Mouse (Mus musculus) limb, embryonic 10.5 days (tissue): ENCODE results near the gene Kdelc2. TPM values are rescaled to one million over a fixed set of nuclear protein-coding genes. Genes with fewer than 3 reads are reported as not detected.
A peak's percentile ranks its signal among the peaks of the same experiment; 100 is the strongest.

Experiments used
- DNase-seq: peaks from one replicate; pipeline ENCODE4 v3.0.0-alpha.2; 2017; ENCODE audit warnings: low spot score
- H3K27ac ChIP-seq: fragments of 300-500 bp; sonication (generic); 2 replicates; pipeline ENCODE4 v1.5.1; 2016; ENCODE audit warnings: mild to moderate bottlenecking
- H3K27me3 ChIP-seq: fragments of 300-500 bp; sonication (generic); 2 replicates; pipeline ENCODE4 v1.6.1; 2016; ENCODE audit warnings: low read depth, mild to moderate bottlenecking; ENCODE audit not compliant: poor library complexity, severe bottlenecking
- H3K36me3 ChIP-seq: fragments of 300-500 bp; sonication (generic); 2 replicates; pipeline ENCODE4 v1.6.1; 2016; ENCODE audit warnings: mild to moderate bottlenecking, moderate library complexity
- H3K4me1 ChIP-seq: fragments of 300-500 bp; sonication (generic); 2 replicates; pipeline ENCODE4 v1.6.1; 2016
- H3K4me3 ChIP-seq: fragments of 300-500 bp; sonication (generic); 2 replicates; pipeline ENCODE4 v1.5.1; 2016; ENCODE audit warnings: mild to moderate bottlenecking, moderate library complexity
- H3K9me3 ChIP-seq: fragments of 300-500 bp; sonication (generic); replicated peaks from 2 replicates; pipeline ENCODE4 v1.6.1; 2016; ENCODE audit warnings: mild to moderate bottlenecking
- WGBS: fragments of 180-500 bp; shearing (Covaris S2); methylation state at CpG from one replicate; pipeline ENCODE4 v1.1.7; 2016; 5-methylcytosine and 5-hydroxymethylcytosine counted together
- polyA plus RNA-seq: library from polyadenylated mRNA; unstranded; fragments of >200 nt; fragmentation: Nextera tagmentation; extraction: Ambion mirVana; gene quantifications from 2 replicates; pipeline ENCODE4 v1.2.1, GENCODE M21; 2016

Kdelc2 gene
- polyA plus RNA-seq, 1 experiment from 2014 or later = 10.3 TPM

DNA sequence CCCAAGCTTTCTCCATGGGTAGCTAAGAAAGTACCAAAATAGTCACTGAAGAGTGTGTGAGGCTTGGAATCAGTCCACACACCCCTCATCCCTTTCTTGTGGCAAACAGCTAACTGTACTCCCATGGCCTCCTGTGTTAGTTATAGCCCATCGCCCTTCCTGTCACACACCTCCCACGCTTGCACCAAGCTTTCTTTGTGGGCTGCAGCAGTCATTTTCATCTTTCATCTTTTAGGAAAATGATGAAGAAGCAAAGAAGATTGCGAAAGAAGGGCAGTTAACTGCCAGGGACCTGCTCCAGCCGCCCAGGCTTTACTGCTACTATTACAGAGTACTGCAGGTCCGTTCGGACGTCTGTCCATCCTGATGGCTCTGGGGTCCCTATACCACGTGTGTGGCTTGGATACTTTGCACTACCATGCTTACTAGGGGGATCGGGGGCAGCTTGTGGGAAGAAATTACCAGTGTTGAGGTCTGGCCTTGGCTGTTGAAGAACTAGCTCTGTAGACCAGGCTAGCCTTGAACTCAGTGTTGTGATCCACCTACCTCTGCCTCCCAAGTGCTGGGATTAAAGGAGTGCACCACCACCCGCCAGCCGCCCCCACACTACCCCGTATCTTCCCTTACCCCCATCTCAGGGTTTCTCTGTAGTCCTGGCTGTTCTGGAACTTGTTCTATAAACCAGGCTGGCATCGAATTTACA lies 14.0 kb downstream of the Kdelc2 start:
- Histone ChIP-seq H3K4me3 (no peak overlapping the region), H3K27me3 (no peaks in the 10 kb centered on the region), H3K36me3 (no peaks in the 10 kb centered on the region), H3K27ac (no peak overlapping the region), H3K9me3 (no peaks in the 10 kb centered on the region), H3K4me1 (peaks cover 11% of the 10 kb centered on the region)
- 82% methylated on average over 13 of the region's 13 CpGs for WGBS
- DNase-seq = no peak

DNA sequence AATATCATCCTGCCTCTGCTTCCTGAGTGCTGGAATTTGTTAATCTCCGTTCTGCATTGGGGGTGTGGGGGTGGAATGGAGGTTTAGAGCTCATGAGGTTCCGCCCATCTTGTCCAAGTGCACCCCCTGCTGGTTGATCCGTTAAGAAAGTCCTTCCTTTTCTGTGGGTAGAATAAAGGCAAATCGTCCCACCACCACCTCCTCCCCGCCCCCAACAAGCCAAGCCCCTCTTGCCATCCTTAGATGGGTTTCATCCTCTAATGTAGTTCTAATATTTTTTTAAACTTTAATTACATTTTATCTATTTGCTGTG lies 14.5 kb downstream of the Kdelc2 start:
- Histone ChIP-seq H3K27me3 (no peaks in the 10 kb centered on the region), H3K4me3 (no peak overlapping the region), H3K4me1 (peaks cover 14% of the 10 kb centered on the region), H3K27ac (no peak overlapping the region), H3K36me3 (no peaks in the 10 kb centered on the region), H3K9me3 (no peaks in the 10 kb centered on the region)
- WGBS = 10% methylated on average over 5 of the region's 5 CpGs
- DNase-seq = peak; percentile 68

DNA sequence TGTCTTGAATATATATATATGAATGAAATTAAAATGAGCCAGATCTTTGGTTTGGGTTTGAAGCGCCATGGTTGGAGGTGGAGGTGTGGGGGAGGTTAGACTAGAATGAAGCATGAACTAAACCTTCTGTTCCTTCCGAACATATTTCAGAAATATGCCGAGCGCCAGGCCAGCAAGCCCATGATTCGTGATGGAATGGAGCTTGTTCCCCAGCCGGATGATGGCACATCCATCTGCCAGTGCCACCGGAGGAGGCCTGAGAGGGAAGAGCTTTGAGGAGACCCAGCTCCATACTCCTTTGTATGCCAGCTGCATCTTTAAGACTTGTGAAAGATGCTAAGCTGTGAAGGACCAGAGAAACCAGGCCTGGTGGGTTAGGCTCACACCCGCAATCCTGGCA lies 15.7 kb downstream of the Kdelc2 start:
- Histone ChIP-seq H3K9me3 (no peaks in the 10 kb centered on the region), H3K36me3 (no peaks in the 10 kb centered on the region), H3K27ac (no peak overlapping the region), H3K4me1 (peaks cover 14% of the 10 kb centered on the region), H3K4me3 (no peak overlapping the region), H3K27me3 (no peaks in the 10 kb centered on the region)
- WGBS = 95% methylated on average over 8 of the region's 8 CpGs
- no peak for DNase-seq

DNA sequence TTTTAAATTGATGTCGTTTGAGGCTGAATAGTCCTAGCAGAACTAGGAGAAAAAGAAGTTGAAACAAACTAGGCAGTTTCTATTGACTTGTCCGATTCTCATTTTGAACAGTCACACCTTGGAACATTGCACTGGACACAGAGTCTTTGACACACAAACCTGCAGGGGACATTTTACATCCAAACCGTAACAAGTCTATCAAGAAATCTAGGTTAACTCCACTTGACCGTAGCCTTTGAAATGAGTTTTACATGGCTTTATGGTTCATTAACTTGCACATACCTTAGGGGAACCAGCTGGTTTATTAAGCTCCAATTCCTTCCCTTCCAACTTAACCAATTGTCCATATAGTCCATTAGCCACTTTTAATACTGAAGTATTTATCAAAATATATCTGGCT lies 16.9 kb downstream of the Kdelc2 start:
- no peaks in the 10 kb centered on the region for H3K9me3 ChIP-seq
- H3K27me3 ChIP-seq = no peaks in the 10 kb centered on the region
- H3K4me1 ChIP-seq = peaks cover 20% of the 10 kb centered on the region
- WGBS = 94% methylated on average over 4 of the region's 4 CpGs
- H3K27ac ChIP-seq = no peak overlapping the region
- no peak for DNase-seq
- H3K4me3 ChIP-seq = no peak overlapping the region
- H3K36me3 ChIP-seq = no peaks in the 10 kb centered on the region

- Histone ChIP-seq H3K36me3 (no peaks in the 10 kb centered on the region), H3K27me3 (no peaks in the 10 kb centered on the region), H3K9me3 (no peaks in the 10 kb centered on the region), H3K4me1 (peaks cover 24% of the 10 kb centered on the region), H3K27ac (no peak overlapping the region), H3K4me3 (no peak overlapping the region)
- DNase-seq = no peak
- 91% methylated on average over 8 of the region's 8 CpGs for WGBS
Measured at GRCm38 (mm10) chr9:53401146-53401545, 17.3 kb downstream of the Kdelc2 start.

DNA sequence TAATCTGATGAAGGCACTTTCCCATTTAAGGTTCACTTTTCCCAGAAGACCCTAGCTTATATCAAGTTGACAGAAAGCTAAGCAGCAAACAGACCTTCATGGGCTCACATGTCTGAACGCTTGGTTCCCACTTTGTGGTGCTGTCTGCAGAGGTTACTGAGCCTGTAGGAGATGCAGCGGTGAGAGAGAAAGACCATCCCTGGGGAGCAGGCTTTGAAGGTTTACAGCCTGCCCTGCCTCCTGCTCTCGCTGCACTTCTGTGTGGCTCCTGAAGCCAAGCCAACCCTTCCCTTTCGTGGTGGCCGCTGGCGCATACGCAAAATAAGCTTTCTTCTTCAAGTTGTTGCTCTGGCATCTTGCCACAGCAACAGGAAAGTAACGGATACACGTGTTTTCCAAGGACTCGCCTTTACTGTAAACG lies 18.5 kb downstream of the Kdelc2 start, which contains the start of gene 4930550C14Rik:
Gene 4930550C14Rik (plus strand): TSS at position 35 of the 421 bp plus-strand sequence.
- Histone ChIP-seq H3K27me3 (no peaks in the 10 kb centered on the region), H3K27ac (peak within 1 kb of the TSS; percentile 56), H3K9me3 (no peaks in the 10 kb centered on the region), H3K4me1 (peaks cover 25% of the 10 kb centered on the region), H3K4me3 (no peak within 1 kb of the TSS), H3K36me3 (no peaks in the 10 kb centered on the region)
- 15% methylated on average over 11 of the region's 11 CpGs for WGBS
- no peak for DNase-seq

GRCm38 (mm10) chr9:53402991-53403390 lies 19.2 kb downstream of the Kdelc2 start:
- DNase-seq = no peak
- H3K27ac ChIP-seq = 0 out of 2 replicates have a peak overlapping the region, but pooled peaks have one; percentile 56
- H3K4me3 ChIP-seq = no peak overlapping the region
- peaks cover 25% of the 10 kb centered on the region for H3K4me1 ChIP-seq
- no peaks in the 10 kb centered on the region for H3K9me3 ChIP-seq
- H3K36me3 ChIP-seq = no peaks in the 10 kb centered on the region
- no peaks in the 10 kb centered on the region for H3K27me3 ChIP-seq
- 65% methylated on average over 8 of the region's 8 CpGs for WGBS

DNA sequence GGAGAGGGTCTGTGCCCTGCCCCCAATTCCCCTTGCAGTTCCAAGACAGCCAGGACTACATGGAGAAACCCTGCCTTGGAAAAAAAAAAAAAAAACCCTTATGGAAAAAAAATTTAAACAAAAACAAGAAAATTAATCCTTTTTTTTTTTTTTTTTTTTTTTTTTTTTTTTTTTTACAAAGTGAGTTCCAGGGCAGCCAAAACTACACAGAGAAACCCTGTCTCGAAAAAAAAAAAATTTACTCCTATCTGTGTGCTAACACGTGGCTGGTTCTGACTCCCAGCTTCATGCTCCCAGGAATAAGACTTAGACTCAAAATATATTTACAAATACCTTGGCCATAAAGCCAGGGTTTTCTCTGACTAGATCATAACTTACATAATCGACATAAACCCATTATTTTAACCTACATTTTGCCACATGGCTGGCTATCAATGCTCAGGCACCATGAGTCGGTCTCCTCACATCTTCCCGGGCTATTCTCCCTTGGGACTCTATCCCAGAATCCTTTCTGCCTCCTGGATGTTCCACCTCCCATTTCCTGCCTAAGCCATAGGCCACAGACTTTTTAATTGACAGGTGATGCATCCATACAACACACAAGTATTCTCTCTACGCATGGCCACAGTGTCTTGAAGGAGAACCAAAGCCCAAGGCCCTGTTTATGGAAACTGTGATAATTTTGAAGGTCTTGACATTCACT lies 20.4 kb downstream of the Kdelc2 start:
- H3K9me3 ChIP-seq = no peaks in the 10 kb centered on the region
- WGBS = 85% methylated on average over 6 of the region's 6 CpGs
- peak overlapping the region; percentile 87; the same call in 1 of the 2 replicates for H3K27ac ChIP-seq
- no peaks in the 10 kb centered on the region for H3K27me3 ChIP-seq
- no peak for DNase-seq
- H3K4me1 ChIP-seq = peaks cover 25% of the 10 kb centered on the region
- no peaks in the 10 kb centered on the region for H3K36me3 ChIP-seq
- H3K4me3 ChIP-seq = no peak overlapping the region

DNA sequence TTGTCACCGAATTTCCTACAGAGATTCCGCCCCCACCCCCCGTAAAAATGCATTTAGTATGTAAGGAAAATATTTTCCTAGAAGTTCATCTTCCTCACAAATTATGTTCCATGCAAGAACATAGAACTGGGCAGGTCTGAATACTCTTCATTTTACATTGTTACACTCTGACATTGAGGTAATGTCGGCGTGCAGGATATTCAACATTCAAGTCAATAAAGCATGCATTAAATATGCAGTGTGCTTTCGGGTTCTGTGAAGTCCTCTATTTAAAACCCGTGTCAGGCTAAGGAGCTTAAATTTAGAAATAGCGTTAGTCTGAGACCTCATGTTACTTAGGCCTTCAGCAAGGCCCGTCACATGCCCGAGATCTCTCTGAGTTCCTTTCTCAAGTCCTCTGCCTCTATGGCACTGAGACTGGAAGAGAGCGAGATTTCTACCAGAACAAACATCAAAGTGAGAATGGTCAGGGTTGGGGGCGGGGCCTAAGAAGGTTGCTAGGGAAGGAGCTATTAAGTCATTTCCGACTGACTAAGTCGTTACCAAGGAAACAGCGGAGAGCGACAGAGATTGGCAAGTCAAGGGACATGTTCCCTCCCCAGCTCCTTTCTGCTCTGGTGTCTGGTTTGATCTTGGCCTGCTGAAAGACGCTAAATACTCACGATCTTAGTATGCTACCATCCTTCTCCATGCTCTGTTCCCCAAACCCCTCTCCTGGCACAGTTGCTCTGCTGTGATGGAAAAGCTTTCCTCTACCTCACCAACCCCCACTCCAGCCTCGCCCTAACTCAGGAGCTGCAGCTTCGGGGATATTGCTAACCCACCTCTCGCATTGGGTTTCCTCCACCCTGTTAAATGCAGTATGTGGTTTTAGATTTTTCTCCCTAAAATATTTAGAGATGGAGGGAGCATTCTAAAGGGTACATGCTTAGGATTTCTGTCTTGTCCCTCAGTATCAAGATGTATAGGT lies 21.2 kb downstream of the Kdelc2 start:
- no peaks in the 10 kb centered on the region for H3K9me3 ChIP-seq
- H3K27ac ChIP-seq = peak overlapping the region; percentile 87
- DNase-seq = peak; percentile 85
- H3K4me1 ChIP-seq = peaks cover 25% of the 10 kb centered on the region
- 27% methylated on average over 21 of the region's 21 CpGs for WGBS
- no peaks in the 10 kb centered on the region for H3K27me3 ChIP-seq
- no peaks in the 10 kb centered on the region for H3K36me3 ChIP-seq
- H3K4me3 ChIP-seq = peak overlapping the region; percentile 53

DNA sequence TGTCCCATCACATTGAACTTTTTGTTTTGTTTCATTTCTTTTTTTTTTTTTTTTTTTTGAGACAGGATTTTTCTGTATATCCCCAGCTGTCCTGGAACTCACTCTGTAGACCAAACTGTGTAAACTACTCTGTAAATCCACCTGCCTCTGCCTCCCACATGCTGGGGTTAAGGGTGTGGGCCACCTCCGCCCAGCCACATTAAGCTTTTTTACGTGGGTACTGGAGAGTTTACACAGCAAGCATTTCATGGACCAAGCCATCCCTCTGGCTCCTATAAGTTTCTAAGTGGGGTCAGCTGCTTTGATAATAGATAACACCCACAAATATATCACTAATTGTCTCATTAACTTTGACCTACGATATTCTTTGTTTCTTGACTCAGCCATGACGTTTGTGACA lies 24.7 kb downstream of the Kdelc2 start:
- H3K27me3 ChIP-seq = no peaks in the 10 kb centered on the region
- H3K27ac ChIP-seq = no peak overlapping the region
- H3K36me3 ChIP-seq = no peaks in the 10 kb centered on the region
- H3K4me1 ChIP-seq = peaks cover 10% of the 10 kb centered on the region
- WGBS = 82% methylated on average over 4 of the region's 4 CpGs
- no peak for DNase-seq
- no peak overlapping the region for H3K4me3 ChIP-seq
- no peaks in the 10 kb centered on the region for H3K9me3 ChIP-seq

- WGBS = 84% methylated on average over 2 of the region's 2 CpGs
- no peak overlapping the region for H3K27ac ChIP-seq
- H3K27me3 ChIP-seq = no peaks in the 10 kb centered on the region
- no peak overlapping the region for H3K4me3 ChIP-seq
- DNase-seq = no peak
- H3K4me1 ChIP-seq = peaks cover 10% of the 10 kb centered on the region
- no peaks in the 10 kb centered on the region for H3K9me3 ChIP-seq
- H3K36me3 ChIP-seq = no peaks in the 10 kb centered on the region
Measured at GRCm38 (mm10) chr9:53408953-53409361, 25.1 kb downstream of the Kdelc2 start.

GRCm38 (mm10) chr9:53409427-53409826 lies 25.6 kb downstream of the Kdelc2 start:
- WGBS = 79% methylated on average over 3 of the region's 3 CpGs
- no peak overlapping the region for H3K27ac ChIP-seq
- peaks cover 10% of the 10 kb centered on the region for H3K4me1 ChIP-seq
- H3K36me3 ChIP-seq = no peaks in the 10 kb centered on the region
- H3K9me3 ChIP-seq = no peaks in the 10 kb centered on the region
- H3K4me3 ChIP-seq = no peak overlapping the region
- no peaks in the 10 kb centered on the region for H3K27me3 ChIP-seq
- no peak for DNase-seq
